Mouse (Mus musculus) layer of hippocampus, adult 11-12 months (tissue): ENCODE results near the gene Fanca.
"Not testable (repeated sequence)": the region's sequence is repeated elsewhere in the genome, so short reads cannot be mapped to it uniquely, and the experiment has no call there.

ENCODE experiments used
- DNase-seq: peaks from one replicate; pipeline ENCODE4 v3.0.0; 2022; ENCODE audit warnings: low spot score

Fanca gene

GRCm38 (mm10) chr8:123330701-123331100, 12.3 kb upstream of the Fanca start:
- DNase-seq = no peak

- DNase-seq = no peak
These were observed 11.6 kb upstream of the Fanca start for GRCm38 (mm10) chr8:123329961-123330360.

- no peak for DNase-seq
These were observed 11.0 kb upstream of the Fanca start for GRCm38 (mm10) chr8:123329350-123329749.

- DNase-seq = no peak
These were observed 10.2 kb upstream of the Fanca start for GRCm38 (mm10) chr8:123328552-123328951.

- peak; percentile 54 for DNase-seq
These were observed 1.3 kb upstream of the Fanca start for GRCm38 (mm10) chr8:123319522-123320164.

GRCm38 (mm10) chr8:123317781-123318466, 452 bp downstream of the Fanca start:
- no peak for DNase-seq

GRCm38 (mm10) chr8:123308738-123309137, 9.6 kb downstream of the Fanca start:
- DNase-seq = no peak

- DNase-seq = no peak
These were observed 20.1 kb downstream of the Fanca start for GRCm38 (mm10) chr8:123298301-123298700.

- DNase-seq = no peak
These were observed 25.6 kb downstream of the Fanca start for GRCm38 (mm10) chr8:123292785-123293184.

- no peak for DNase-seq
These were observed 26.1 kb downstream of the Fanca start for GRCm38 (mm10) chr8:123292281-123292680.

- DNase-seq = no peak
These were observed 26.7 kb downstream of the Fanca start for GRCm38 (mm10) chr8:123291716-123292115.

GRCm38 (mm10) chr8:123290679-123291078, 27.7 kb downstream of the Fanca start:
- DNase-seq = no peak

GRCm38 (mm10) chr8:123290166-123290565, 28.2 kb downstream of the Fanca start:
- DNase-seq = peak; percentile 38

- no peak for DNase-seq
These were observed 31.0 kb downstream of the Fanca start for GRCm38 (mm10) chr8:123287362-123287761.

- DNase-seq = no peak
These were observed 33.9 kb downstream of the Fanca start for GRCm38 (mm10) chr8:123284493-123284892.

GRCm38 (mm10) chr8:123283991-123284390, 34.4 kb downstream of the Fanca start:
- no peak for DNase-seq

GRCm38 (mm10) chr8:123282994-123283393, 35.4 kb downstream of the Fanca start:
- not testable (repeated sequence) for DNase-seq

GRCm38 (mm10) chr8:123280302-123281094, 37.9 kb downstream of the Fanca start:
- no peak for DNase-seq

- DNase-seq = no peak
These were observed 38.5 kb downstream of the Fanca start for GRCm38 (mm10) chr8:123279828-123280227.

GRCm38 (mm10) chr8:123278445-123278844, 39.9 kb downstream of the Fanca start:
- no peak for DNase-seq

GRCm38 (mm10) chr8:123275096-123275495, 43.3 kb downstream of the Fanca start:
- DNase-seq = no peak

- no peak for DNase-seq
These were observed 43.9 kb downstream of the Fanca start for GRCm38 (mm10) chr8:123274447-123274846.

- no peak for DNase-seq
These were observed 46.5 kb downstream of the Fanca start for GRCm38 (mm10) chr8:123271901-123272300.
